Mouse (Mus musculus): ENCODE data around the gene Gm5431.
"Not testable (repeated sequence)": the region's sequence is repeated elsewhere in the genome, so short reads cannot be mapped to it uniquely, and the experiment has no call there.

DNA sequence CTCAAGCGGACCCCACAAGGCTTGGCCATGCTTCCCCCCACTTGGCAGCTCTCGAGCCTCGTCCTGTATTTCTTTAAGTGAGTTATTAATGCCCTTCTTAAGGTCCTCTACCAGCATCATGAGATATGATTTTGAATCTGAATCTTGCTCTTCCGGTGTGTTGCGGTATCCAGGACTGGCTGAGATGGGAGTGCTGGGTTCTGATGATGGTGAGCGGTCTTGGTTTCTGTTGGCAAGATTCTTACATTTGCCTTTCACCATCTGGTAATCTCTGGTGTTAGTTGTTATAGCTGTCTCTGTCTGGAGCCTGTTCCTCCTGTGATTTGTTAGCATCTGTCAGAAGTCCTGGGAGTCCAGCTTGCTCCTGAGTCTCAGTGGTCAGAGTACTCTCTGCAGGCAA is 44.1 kb upstream of the Gm5431 start, which contains the start of gene Psme2b:
- not testable (repeated sequence) for TF ChIP-seq CTCF (IDR thresholded peaks at IDR 0.05; ENCODE audit: control insufficient read depth, insufficient read depth, low read length); POLR2A (IDR thresholded peaks at IDR 0.05; ENCODE audit: borderline replicate concordance, control insufficient read depth, low read depth, low read length)

Measured in bone marrow, adult 2 months (tissue).